Mouse (Mus musculus): Measurements from ENCODE around the gene Olfr983. TPM values are rescaled to one million over a fixed set of nuclear protein-coding genes. Genes with fewer than 3 reads are reported as not detected.

The Olfr983 gene
- polyA plus RNA-seq, 1 experiment: not detected

GRCm38 (mm10) chr9:40073529-40073928, 19.9 kb downstream of the Olfr983 start, which contains the start of gene Olfr982:
Gene Olfr982, plus strand, starts transcription at chr9:40073829.
- H3K27me3 ChIP-seq (replicated peaks): no peaks in the 10 kb centered on the region
- no peaks in the 10 kb centered on the region; the same call in 1 of the 2 replicates for H3K4me1 ChIP-seq
- TF ChIP-seq GATA1 (IDR thresholded peaks at IDR 0.05; ENCODE audit: borderline replicate concordance, low read length): no peak
- no peak for TF ChIP-seq FLI1 (IDR thresholded peaks at IDR 0.05; ENCODE audit: low read length)
- H3K36me3 ChIP-seq (replicated peaks; ENCODE audit: low read length): no peaks in the 10 kb centered on the region
- H3K4me3 ChIP-seq (replicated peaks): peak within 1 kb of the TSS; percentile 65
- H3K9me3 ChIP-seq: peaks cover 9% of the 10 kb centered on the region; the same call in 1 of the 2 replicates

- no peaks in the 10 kb centered on the region for H3K36me3 ChIP-seq (replicated peaks; ENCODE audit: low read length)
- TF ChIP-seq GATA1 (IDR thresholded peaks at IDR 0.05; ENCODE audit: borderline replicate concordance, low read length): no peak
- TF ChIP-seq FLI1 (IDR thresholded peaks at IDR 0.05; ENCODE audit: low read length): no peak
- no peak overlapping the region for H3K4me3 ChIP-seq (replicated peaks)
- no peaks in the 10 kb centered on the region for H3K27me3 ChIP-seq (replicated peaks)
- H3K4me1 ChIP-seq: no peaks in the 10 kb centered on the region
- peaks cover 8% of the 10 kb centered on the region for H3K9me3 ChIP-seq
These were observed 43.3 kb downstream of the Olfr983 start for GRCm38 (mm10) chr9:40050138-40050537.

Other genes starting within 250 kb of the Olfr983 start
- gene Olfr972, start 227.2 kb downstream of the Olfr983 start, polyA plus RNA-seq (2012; ENCODE audit: insufficient read depth, low replicate concordance): not detected in 2 replicates
- not detected in 2 replicates for gene Olfr229, start 186.3 kb downstream of the Olfr983 start, polyA plus RNA-seq (2012; ENCODE audit: insufficient read depth, low replicate concordance)
- gene Olfr974, start 156.1 kb downstream of the Olfr983 start, polyA plus RNA-seq (2012; ENCODE audit: insufficient read depth, low replicate concordance): not detected in 2 replicates
- gene Olfr975, start 141.5 kb downstream of the Olfr983 start, polyA plus RNA-seq (2012; ENCODE audit: insufficient read depth, low replicate concordance): not detected in 2 replicates
- not detected in 2 replicates for gene Olfr976, start 132.5 kb downstream of the Olfr983 start, polyA plus RNA-seq (2012; ENCODE audit: insufficient read depth, low replicate concordance)
- not detected in 2 replicates for gene Olfr978, start 101.5 kb downstream of the Olfr983 start, polyA plus RNA-seq (2012; ENCODE audit: insufficient read depth, low replicate concordance)
- not detected in 2 replicates for gene Olfr979, start 90.1 kb downstream of the Olfr983 start, polyA plus RNA-seq (2012; ENCODE audit: insufficient read depth, low replicate concordance)
- gene Olfr980, start 84.0 kb downstream of the Olfr983 start, polyA plus RNA-seq (2012; ENCODE audit: insufficient read depth, low replicate concordance): not detected in 2 replicates
- gene Olfr981, start 72.1 kb downstream of the Olfr983 start, polyA plus RNA-seq (2012; ENCODE audit: insufficient read depth, low replicate concordance): 0.39 TPM in 1 of 2 replicates, not detected in the other
- gene Olfr982, start 19.8 kb downstream of the Olfr983 start, polyA plus RNA-seq (2012; ENCODE audit: insufficient read depth, low replicate concordance): not detected in 2 replicates
- gene Olfr984, start 20.6 kb upstream of the Olfr983 start, polyA plus RNA-seq (2012; ENCODE audit: insufficient read depth, low replicate concordance): not detected in 2 replicates
- not detected in 2 replicates for gene Olfr985, start 36.6 kb upstream of the Olfr983 start, polyA plus RNA-seq (2012; ENCODE audit: insufficient read depth, low replicate concordance)
- not detected in 2 replicates for gene Tmem225, start 54.5 kb upstream of the Olfr983 start, polyA plus RNA-seq (2012; ENCODE audit: insufficient read depth, low replicate concordance)
- gene Olfr986, start 87.3 kb upstream of the Olfr983 start, polyA plus RNA-seq (2012; ENCODE audit: insufficient read depth, low replicate concordance): not detected in 2 replicates
- 0.17 TPM in 1 of 2 replicates, not detected in the other for gene Zfp202, start 98.7 kb upstream of the Olfr983 start, polyA plus RNA-seq (2012; ENCODE audit: insufficient read depth, low replicate concordance)
- gene Scn3b, start 175.6 kb upstream of the Olfr983 start, polyA plus RNA-seq (2012; ENCODE audit: insufficient read depth, low replicate concordance): not detected in 2 replicates